ENCODE assay signal across 15 mouse cellular contexts in the genomic region with DNA sequence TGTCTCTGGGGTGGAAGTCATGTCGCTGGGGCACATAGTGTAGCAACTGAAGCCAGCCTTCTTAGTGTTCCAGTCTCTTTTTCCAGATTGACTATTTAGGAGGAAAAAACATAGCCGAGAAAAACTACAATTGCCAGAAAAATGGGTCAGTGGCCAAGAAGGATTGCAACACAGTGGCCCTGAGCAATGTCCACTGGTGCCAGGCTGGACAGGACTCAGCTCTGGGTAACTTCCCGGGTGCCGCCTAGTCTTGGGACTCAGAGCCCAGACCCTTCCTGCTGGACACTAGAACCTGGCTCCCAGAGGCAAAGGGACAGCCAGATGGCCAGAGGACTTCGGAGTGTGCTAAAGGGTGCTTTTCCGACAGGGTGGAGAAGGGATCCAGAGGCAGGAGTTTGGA. TPM values are rescaled to one million over a fixed set of nuclear protein-coding genes. Genes with fewer than 3 reads are reported as not detected.
A peak's percentile ranks its signal among the peaks of the same experiment; 100 is the strongest.
DNase-seq lines count a peak whose midpoint lies in the region; ATAC-seq and TF ChIP-seq lines count a peak whose summit lies in the region.
"Had no signal": no experiment of that assay in that cellular context is flagged by ENCODE, and none has a peak within 500 bp of the region (broad histone marks: within the 10 kb centered on the region; RNA-seq: fewer than 3 reads in every experiment).

No protein-coding gene starts in this region.

- H3K4me3 ChIP-seq in kidney, embryonic 15.5 days (replicated peaks), result no peak overlapping the region
- no peak overlapping the region for H3K4me3 ChIP-seq in intestine, postnatal 0 days (ENCODE audit: low read depth, low read length)
- H3K4me3 ChIP-seq: embryonic facial prominence, embryonic 12.5 days; forebrain, embryonic 12.5 days; hindbrain, embryonic 12.5 days; limb, embryonic 13.5 days had no signal

- no peaks in the 10 kb centered on the region for H3K36me3 ChIP-seq in kidney, embryonic 15.5 days
- H3K36me3 ChIP-seq in intestine, postnatal 0 days (ENCODE audit: control insufficient read depth, insufficient read depth), result no peaks in the 10 kb centered on the region
- H3K36me3 ChIP-seq: embryonic facial prominence, embryonic 12.5 days; forebrain, embryonic 12.5 days; hindbrain, embryonic 12.5 days; limb, embryonic 13.5 days had no signal

- H3K4me2 ChIP-seq in kidney, embryonic 15.5 days, result no peak overlapping the region
- H3K4me2 ChIP-seq in intestine, postnatal 0 days (replicated peaks; ENCODE audit: low read depth), result no peak overlapping the region
- H3K4me2 ChIP-seq: embryonic facial prominence, embryonic 12.5 days; forebrain, embryonic 12.5 days; hindbrain, embryonic 12.5 days; limb, embryonic 13.5 days had no signal

- no peaks in the 10 kb centered on the region for H3K4me1 ChIP-seq in kidney, embryonic 15.5 days
- no peaks in the 10 kb centered on the region for H3K4me1 ChIP-seq in intestine, postnatal 0 days (replicated peaks; ENCODE audit: control insufficient read depth, insufficient read depth, low read length)
- H3K4me1 ChIP-seq: embryonic facial prominence, embryonic 12.5 days; forebrain, embryonic 12.5 days; hindbrain, embryonic 12.5 days; limb, embryonic 13.5 days had no signal

- no peak for TF ChIP-seq CTCF in intestine, postnatal 0 days (IDR thresholded peaks at IDR 0.05; ENCODE audit: low read depth)

- H3K9me3 ChIP-seq in kidney, embryonic 15.5 days (replicated peaks), result no peaks in the 10 kb centered on the region
- no peaks in the 10 kb centered on the region for H3K9me3 ChIP-seq in intestine, postnatal 0 days (ENCODE audit: control insufficient read depth)
- H3K9me3 ChIP-seq: embryonic facial prominence, embryonic 12.5 days; forebrain, embryonic 12.5 days; hindbrain, embryonic 12.5 days had no signal

- no peak overlapping the region for H3K27ac ChIP-seq in kidney, embryonic 15.5 days
- H3K27ac ChIP-seq in intestine, postnatal 0 days (ENCODE audit: low read depth, low read length), result no peak overlapping the region
- H3K27ac ChIP-seq: embryonic facial prominence, embryonic 12.5 days; forebrain, embryonic 12.5 days; hindbrain, embryonic 12.5 days; limb, embryonic 13.5 days had no signal

- 87% methylated on average over 6 of the region's 6 CpGs for WGBS in kidney, embryonic 15.5 days
- 89% methylated on average over 6 of the region's 6 CpGs for WGBS in intestine, postnatal 0 days

- H3K9ac ChIP-seq in kidney, embryonic 15.5 days, result no peak overlapping the region
- no peak overlapping the region for H3K9ac ChIP-seq in intestine, postnatal 0 days (ENCODE audit: low read depth, low read length)
- H3K9ac ChIP-seq: embryonic facial prominence, embryonic 12.5 days; forebrain, embryonic 12.5 days; hindbrain, embryonic 12.5 days; limb, embryonic 13.5 days had no signal

- H3K27me3 ChIP-seq in kidney, embryonic 15.5 days, result no peaks in the 10 kb centered on the region
- H3K27me3 ChIP-seq in intestine, postnatal 0 days (replicated peaks; ENCODE audit: control insufficient read depth, insufficient read depth, low read length), result no peaks in the 10 kb centered on the region
- H3K27me3 ChIP-seq: forebrain, embryonic 12.5 days; hindbrain, embryonic 12.5 days had no signal

- DNase-seq in adrenal gland, adult (ENCODE audit: inconsistent age in 2 of 2, low spot score in 1 of 2), result peak; percentile 46 to 88
- no peak for DNase-seq in adrenal gland, postnatal 4 days (ENCODE audit: low spot score in 2 of 2)
- DNase-seq in kidney, adult 18-20 months, result peak; percentile 70
- DNase-seq in ovary, postnatal 36 days (ENCODE audit: low spot score), result peak; percentile 19
- no peak for DNase-seq in ovary, postnatal 10 days (ENCODE audit: low spot score)
- no peak for DNase-seq in cerebellum, postnatal 14 days
- DNase-seq: cerebellum, postnatal 10 days; midbrain, embryonic 14.5 days had no signal

- ATAC-seq in kidney, embryonic 15.5 days (replicated peaks; ENCODE audit: low FRiP score), result no peak
- no peak for ATAC-seq in intestine, postnatal 0 days
- ATAC-seq: lung, postnatal 0 days had no signal

RNA-seq across cellular contexts. Expression of gene Dio3, which starts 34.3 kb away (rescaled TPM):
- total RNA-seq in adrenal gland, postnatal 4 days (2021), result 1 to 10 TPM in 1 of 2 experiments, under 1 TPM in 1; 0.76 to 1.6 TPM
- 0.45 and 0.50 TPM in 2 replicates for polyA plus RNA-seq in kidney, embryonic 15.5 days (2015; fragmentation: Nextera tagmentation; extraction: Ambion mirVana)
- polyA plus RNA-seq in intestine, postnatal 0 days (2015; fragmentation: Nextera tagmentation; extraction: Ambion mirVana), result 0.21 and 0.31 TPM in 2 replicates

Comparison
In these comparisons a context has a peak if more than half of its experiments do, and no peak if none do; other contexts are left out.
1. DNase-seq: peak in adrenal gland, adult (2 of 2), kidney, adult 18-20 months (single experiment) and ovary, postnatal 36 days (single experiment); none in adrenal gland, postnatal 4 days (0 of 2), ovary, postnatal 10 days (single experiment) and cerebellum, postnatal 14 days (0 of 2).